Mouse (Mus musculus): ENCODE measurements around the gene Fam71e2.
A peak's percentile ranks its signal among the peaks of the same experiment; 100 is the strongest.

Gene Fam71e2

DNA sequence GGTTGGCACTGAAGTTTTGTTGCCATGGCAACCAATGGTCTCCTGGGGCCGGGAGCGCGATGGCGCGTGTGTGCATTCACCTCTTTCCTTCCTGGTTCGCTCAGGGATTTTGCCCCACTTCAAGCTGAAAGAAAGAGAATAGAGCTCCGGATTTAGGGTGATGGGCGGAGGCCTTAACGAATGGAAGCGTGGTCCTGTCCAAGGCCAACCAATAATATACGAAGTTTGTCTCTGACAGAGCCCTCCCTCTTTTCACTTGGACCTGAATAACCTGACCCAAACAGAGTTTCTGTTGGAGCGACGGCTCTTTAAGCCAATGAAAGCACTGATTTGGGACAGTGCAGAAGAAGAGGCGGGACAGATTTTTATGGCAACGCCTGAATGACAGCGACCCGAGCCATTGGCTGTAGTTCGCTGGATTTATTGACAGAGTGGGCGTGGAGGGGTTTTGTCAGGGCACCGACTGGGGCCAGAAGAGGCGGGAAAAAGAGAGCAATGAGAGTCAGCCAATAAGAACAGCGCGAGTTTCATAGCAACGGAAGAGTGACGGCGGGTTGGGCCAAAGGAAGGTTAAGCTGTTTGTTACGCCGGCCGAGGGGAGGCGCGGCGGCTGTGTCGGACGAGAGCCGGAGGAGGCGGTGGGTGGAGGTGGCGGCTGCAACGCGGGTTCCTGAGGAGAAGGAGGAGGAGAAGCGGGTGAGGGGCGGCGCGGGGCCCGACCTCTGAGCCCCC, 31.4 kb downstream of the Fam71e2 start, which contains the start of gene Kmt5c:
Gene Kmt5c (plus strand): TSS at position 572 of the 732 bp plus-strand sequence.
- DNase-seq (ENCODE audit: low spot score in 2 of 2): peak; percentile 99

DNA sequence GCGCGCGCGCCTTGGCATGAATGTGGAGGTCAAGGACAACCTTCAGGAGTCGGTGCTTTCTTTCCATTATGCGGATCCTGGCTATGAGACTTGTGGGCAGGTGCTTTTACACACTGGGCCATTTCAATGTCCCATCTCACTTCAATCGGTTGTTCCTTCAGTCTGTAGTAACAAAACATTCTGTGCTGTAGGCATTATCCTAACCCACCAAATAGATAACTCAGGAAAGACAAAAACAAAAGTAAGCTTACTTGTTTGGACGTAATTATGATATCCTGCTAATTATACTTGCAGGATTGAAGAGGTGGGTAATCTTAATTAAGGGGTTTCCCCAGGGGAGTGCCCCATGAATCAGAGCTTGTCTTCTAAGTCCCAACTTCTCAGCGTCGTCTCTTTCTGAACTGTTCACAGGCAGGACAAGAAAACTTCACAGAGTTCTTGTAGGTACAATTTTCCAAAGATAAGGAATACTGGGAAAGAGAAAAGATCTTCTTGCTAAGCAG, 32.0 kb downstream of the Fam71e2 start:
- no peak for DNase-seq (ENCODE audit: low spot score in 2 of 2)

DNA sequence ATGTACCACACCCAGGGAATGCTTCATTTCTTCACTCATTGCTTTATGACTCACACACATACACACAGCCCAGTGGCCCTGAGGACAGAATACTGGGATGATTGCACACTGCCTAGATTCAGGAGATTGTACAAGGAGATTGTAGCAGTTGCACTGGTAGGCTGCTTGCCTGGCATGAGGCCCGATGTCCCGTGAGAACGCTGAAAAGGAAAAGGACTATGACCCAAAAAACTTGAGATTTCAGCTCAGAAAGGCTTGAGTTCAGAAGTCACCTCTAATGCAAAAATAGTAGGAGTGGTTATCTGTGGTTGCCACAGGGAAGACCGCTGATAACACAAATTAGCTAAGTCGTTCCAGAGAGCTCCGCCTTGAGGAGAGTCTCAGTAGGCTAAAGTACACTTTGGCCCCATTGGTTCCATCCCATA, 38.1 kb downstream of the Fam71e2 start:
- no peak for DNase-seq (ENCODE audit: low spot score in 2 of 2)

DNA sequence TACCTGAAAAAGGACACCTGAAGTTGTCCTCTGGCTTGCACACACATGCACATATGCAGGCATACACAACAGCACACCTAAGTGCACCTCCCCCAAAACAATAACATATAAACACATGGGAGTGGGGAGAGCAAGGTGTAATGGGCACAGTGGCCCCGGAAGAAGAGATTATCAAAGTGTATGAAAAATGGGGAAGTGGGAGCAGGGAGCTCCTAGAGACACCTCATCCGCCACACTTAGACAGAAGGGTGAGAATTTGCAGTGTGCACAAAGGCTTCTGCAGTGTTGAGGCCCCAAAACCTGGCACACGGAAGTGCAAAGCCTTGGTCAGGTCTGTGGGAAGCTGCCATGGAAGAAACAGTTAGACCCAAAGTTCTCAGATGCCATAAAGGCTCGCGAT, 40.0 kb downstream of the Fam71e2 start:
- DNase-seq (ENCODE audit: low spot score in 2 of 2): no peak

DNA sequence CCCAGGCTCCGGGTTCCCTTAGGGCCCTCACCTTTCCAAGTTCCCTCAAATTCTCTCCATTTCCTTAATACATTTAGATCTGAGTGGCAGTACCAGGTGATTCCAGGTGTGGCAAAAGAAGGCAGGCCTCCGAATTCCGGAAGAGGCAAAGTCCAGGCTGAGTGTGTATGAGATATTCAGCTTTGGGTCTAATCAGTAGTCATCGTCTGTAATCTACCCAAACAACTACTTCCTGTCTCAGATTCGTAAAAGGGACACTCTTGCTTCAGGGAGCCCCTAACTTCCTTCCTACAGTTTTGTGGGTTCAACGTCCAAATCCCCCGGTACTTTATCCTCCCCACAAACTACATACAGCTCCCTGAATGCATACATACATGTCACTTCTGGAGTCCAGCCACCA, 45.9 kb downstream of the Fam71e2 start, which contains the start of gene Tmem150b:
Gene Tmem150b (minus strand): TSS at position 81 of the 400 bp plus-strand sequence.
- DNase-seq (ENCODE audit: low spot score in 2 of 2): no peak

DNA sequence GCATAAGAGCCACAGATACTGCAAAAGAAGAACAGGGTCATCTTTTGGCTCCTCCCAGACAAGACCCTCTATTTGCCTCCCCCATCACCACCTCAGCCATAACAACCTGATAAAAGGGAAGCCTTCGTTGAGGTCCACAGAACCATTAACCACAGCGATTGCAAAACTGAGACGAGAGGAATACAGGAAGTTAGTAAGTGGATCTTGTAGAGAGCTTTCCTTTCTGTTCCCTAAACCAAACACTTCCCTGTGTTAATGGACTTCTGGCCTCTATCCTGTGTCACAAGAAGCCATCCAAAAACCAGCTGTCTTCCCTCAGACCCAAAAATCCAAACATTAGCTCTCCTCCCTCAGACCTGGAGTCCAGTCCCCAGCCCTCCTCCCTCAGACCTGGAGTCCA, 46.7 kb downstream of the Fam71e2 start:
- DNase-seq (ENCODE audit: low spot score in 2 of 2): peak in 1 of 2 experiments; percentile 27

DNA sequence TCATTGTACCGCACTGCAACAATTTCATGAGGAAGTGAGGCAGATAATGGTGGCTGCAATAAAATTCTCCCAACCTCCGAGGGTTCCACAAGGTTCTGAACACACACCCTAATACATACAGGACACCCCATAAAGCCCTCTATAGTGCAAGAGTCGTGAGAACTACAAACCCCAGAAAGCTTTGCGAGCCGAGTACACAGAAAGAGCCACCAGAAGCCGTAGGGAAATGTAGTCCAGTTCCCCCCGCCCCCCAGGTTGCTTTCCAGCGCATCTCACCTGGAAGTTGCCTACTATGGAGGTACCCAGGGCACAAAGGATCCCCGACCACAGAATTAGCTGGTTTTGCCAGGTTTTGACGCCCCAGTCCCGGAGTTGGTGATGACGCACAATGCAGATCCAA, 47.6 kb downstream of the Fam71e2 start:
- peak; percentile 36 to 54 for DNase-seq (ENCODE audit: low spot score in 2 of 2)

DNA sequence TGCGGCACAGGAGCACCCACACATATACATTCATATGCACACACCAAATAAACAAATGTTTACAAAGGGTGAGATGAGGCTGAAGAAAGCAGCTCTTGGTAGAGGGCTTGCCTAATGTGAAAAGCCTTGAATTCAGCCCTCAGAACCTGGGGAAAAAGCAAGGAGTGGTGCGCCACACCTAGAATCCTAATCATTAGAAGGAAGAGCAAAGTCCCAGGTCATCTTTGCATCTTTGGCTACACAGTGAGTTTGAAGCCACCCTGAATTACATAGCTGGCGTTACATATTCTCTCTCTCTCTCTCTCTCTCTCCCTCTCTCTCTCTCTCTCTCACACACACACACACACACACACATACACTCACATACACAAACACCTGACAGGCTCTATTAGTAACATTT, 51.8 kb downstream of the Fam71e2 start:
- no peak for DNase-seq (ENCODE audit: low spot score in 2 of 2)

DNA sequence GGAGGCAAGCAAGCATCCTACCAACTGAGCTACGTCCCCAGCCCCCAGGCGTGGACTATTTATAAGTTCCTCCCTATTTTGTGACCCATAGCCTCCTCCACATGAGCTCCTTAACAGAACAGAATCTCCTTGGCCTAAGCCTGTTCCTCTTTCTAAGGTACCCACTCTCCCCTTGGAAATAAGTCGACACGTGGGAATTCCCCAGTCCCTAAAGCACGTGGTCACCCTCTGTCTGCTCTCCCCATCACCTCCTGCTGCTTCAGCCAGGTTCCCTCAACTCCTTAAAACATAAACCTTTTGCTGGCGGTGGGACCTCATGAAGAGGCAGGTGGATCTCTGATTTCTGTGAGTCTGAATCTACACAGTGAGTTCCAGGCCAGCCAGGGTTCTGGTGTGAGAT, 54.1 kb downstream of the Fam71e2 start:
- no peak for DNase-seq (ENCODE audit: low spot score in 2 of 2)

DNA sequence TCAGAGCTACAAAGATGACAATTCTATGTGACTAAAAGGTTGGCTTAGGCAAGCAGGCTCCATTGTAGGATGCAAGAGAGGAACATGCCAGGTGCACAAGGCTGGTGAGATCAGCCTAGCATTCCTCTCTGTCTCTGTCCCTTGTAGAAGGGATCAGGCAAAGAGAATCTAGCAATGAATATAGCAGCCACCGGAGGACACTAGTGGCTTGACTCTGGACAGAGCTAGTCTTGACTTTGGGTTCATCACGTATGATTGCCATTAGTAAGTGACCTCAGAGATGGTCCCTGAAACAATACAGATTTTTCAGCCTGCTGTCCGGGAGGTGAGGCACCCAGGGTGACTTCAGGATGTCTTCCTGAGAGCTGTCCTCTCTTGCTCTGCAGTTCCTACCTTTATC, 58.5 kb downstream of the Fam71e2 start:
- DNase-seq (ENCODE audit: low spot score in 2 of 2): no peak

DNA sequence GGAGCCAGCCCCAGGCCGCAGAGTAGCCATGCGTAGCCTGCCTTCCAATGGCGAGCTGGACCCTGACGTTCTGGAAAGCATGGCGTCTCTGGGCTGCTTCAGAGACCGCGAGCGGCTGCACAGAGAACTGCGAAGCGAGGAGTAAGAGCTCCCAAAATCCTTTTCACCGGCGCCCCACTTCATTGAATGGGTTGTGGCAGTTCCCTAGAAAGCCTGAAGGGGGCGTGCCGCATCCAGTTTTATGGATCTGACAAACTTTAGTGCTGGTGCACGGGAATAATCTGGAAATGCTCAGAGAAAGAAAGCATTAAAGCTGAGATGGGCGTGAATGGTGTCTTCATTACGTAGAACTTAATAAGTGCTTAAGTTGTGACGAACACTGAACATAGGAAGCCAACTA, 66.0 kb downstream of the Fam71e2 start:
- peak in 1 of 2 experiments; percentile 20 for DNase-seq (ENCODE audit: low spot score in 2 of 2)
